17 mouse cellular contexts compared by ENCODE assay signal in genomic region chr10:95694559-95695251, GRCm38 (mm10). TPM values are rescaled to one million over a fixed set of nuclear protein-coding genes. Genes with fewer than 3 reads are reported as not detected.
DNase-seq lines count a peak whose midpoint lies in the region; ATAC-seq and TF ChIP-seq lines count a peak whose summit lies in the region.
"Had no signal": no experiment of that assay in that cellular context is flagged by ENCODE, and none has a peak within 500 bp of the region (broad histone marks: within the 10 kb centered on the region; RNA-seq: fewer than 3 reads in every experiment).

No protein-coding gene starts in this region.

- H3K27ac ChIP-seq in embryonic facial prominence, embryonic 11.5 days (replicated peaks; ENCODE audit: low read depth, low read length), result no peak overlapping the region
- H3K27ac ChIP-seq in embryonic facial prominence, embryonic 10.5 days (replicated peaks), result no peak overlapping the region
- peak overlapping the region; percentile 9 for H3K27ac ChIP-seq in kidney, embryonic 15.5 days
- H3K27ac ChIP-seq in limb, embryonic 14.5 days (replicated peaks; ENCODE audit: low read depth, low read length), result no peak overlapping the region
- peak overlapping the region; percentile 68 for H3K27ac ChIP-seq in neural tube, embryonic 13.5 days (replicated peaks)
- H3K27ac ChIP-seq in lung, postnatal 0 days (ENCODE audit: low read length), result no peak overlapping the region
- H3K27ac ChIP-seq: heart, embryonic 13.5 days; limb, embryonic 15.5 days had no signal

- TF ChIP-seq CTCF in lung, postnatal 0 days (IDR thresholded peaks at IDR 0.05), result no peak

- no peaks in the 10 kb centered on the region for H3K4me1 ChIP-seq in embryonic facial prominence, embryonic 11.5 days (ENCODE audit: control insufficient read depth, insufficient read depth, low read length)
- H3K4me1 ChIP-seq in embryonic facial prominence, embryonic 10.5 days, result peaks cover 20% of the 10 kb centered on the region
- peaks cover 10% of the 10 kb centered on the region; the same call in 1 of the 2 replicates for H3K4me1 ChIP-seq in kidney, embryonic 15.5 days
- H3K4me1 ChIP-seq in limb, embryonic 14.5 days (ENCODE audit: control insufficient read depth, insufficient read depth, low read length), result peaks cover 4% of the 10 kb centered on the region
- peaks cover 8% of the 10 kb centered on the region for H3K4me1 ChIP-seq in neural tube, embryonic 13.5 days (replicated peaks)
- H3K4me1 ChIP-seq in lung, postnatal 0 days (ENCODE audit: insufficient read depth, low read depth, low read length), result no peaks in the 10 kb centered on the region

- TF ChIP-seq EP300 in lung, postnatal 0 days (IDR thresholded peaks at IDR 0.05), result no peak

- no peaks in the 10 kb centered on the region for H3K9me3 ChIP-seq in embryonic facial prominence, embryonic 11.5 days (replicated peaks; ENCODE audit: control insufficient read depth, low read length)
- H3K9me3 ChIP-seq in embryonic facial prominence, embryonic 10.5 days, result no peaks in the 10 kb centered on the region
- no peaks in the 10 kb centered on the region for H3K9me3 ChIP-seq in kidney, embryonic 15.5 days (replicated peaks)
- H3K9me3 ChIP-seq in limb, embryonic 14.5 days (ENCODE audit: control insufficient read depth, low read length), result no peaks in the 10 kb centered on the region
- H3K9me3 ChIP-seq in neural tube, embryonic 13.5 days, result no peaks in the 10 kb centered on the region
- no peaks in the 10 kb centered on the region for H3K9me3 ChIP-seq in lung, postnatal 0 days (ENCODE audit: low read length)
- H3K9me3 ChIP-seq: heart, embryonic 13.5 days; limb, embryonic 15.5 days had no signal

- 0 out of 2 replicates have a peak, but pooled peaks have one; percentile 39 for ATAC-seq in embryonic facial prominence, embryonic 11.5 days (replicated peaks; ENCODE audit: insufficient number of reproducible peaks, low FRiP score, low TSS enrichment, low read depth)
- ATAC-seq in kidney, embryonic 15.5 days (replicated peaks; ENCODE audit: low FRiP score), result peak; percentile 57; the same call in 1 of the 2 replicates
- ATAC-seq in limb, embryonic 14.5 days (ENCODE audit: low FRiP score, low read depth), result 0 out of 2 replicates have a peak, but pooled peaks have one; percentile 47
- ATAC-seq in neural tube, embryonic 13.5 days (ENCODE audit: low read depth), result peak; percentile 70
- no peak for ATAC-seq in activated CD4-positive, CD25-positive, alpha-beta regulatory T cell, adult 4 months
- no peak for ATAC-seq in lung, postnatal 0 days

- no peaks in the 10 kb centered on the region for H3K36me3 ChIP-seq in embryonic facial prominence, embryonic 11.5 days (replicated peaks; ENCODE audit: control insufficient read depth, insufficient read depth, low read depth, low read length)
- no peaks in the 10 kb centered on the region for H3K36me3 ChIP-seq in embryonic facial prominence, embryonic 10.5 days (replicated peaks)
- no peaks in the 10 kb centered on the region for H3K36me3 ChIP-seq in kidney, embryonic 15.5 days
- no peaks in the 10 kb centered on the region for H3K36me3 ChIP-seq in limb, embryonic 14.5 days (ENCODE audit: control insufficient read depth, insufficient read depth, low read length)
- no peaks in the 10 kb centered on the region for H3K36me3 ChIP-seq in neural tube, embryonic 13.5 days
- no peaks in the 10 kb centered on the region for H3K36me3 ChIP-seq in lung, postnatal 0 days (ENCODE audit: insufficient read depth, low read length)
- H3K36me3 ChIP-seq: heart, embryonic 13.5 days; limb, embryonic 15.5 days had no signal

- no peak overlapping the region for H3K4me3 ChIP-seq in embryonic facial prominence, embryonic 11.5 days (ENCODE audit: low read depth, low read length)
- no peak overlapping the region for H3K4me3 ChIP-seq in embryonic facial prominence, embryonic 10.5 days
- H3K4me3 ChIP-seq in kidney, embryonic 15.5 days (replicated peaks), result no peak overlapping the region
- no peak overlapping the region for H3K4me3 ChIP-seq in limb, embryonic 14.5 days (replicated peaks; ENCODE audit: low read length)
- no peak overlapping the region for H3K4me3 ChIP-seq in neural tube, embryonic 13.5 days
- no peak overlapping the region for H3K4me3 ChIP-seq in lung, postnatal 0 days (ENCODE audit: low read depth, low read length)
- H3K4me3 ChIP-seq: heart, embryonic 13.5 days; limb, embryonic 15.5 days had no signal

- H3K4me2 ChIP-seq in embryonic facial prominence, embryonic 11.5 days (ENCODE audit: low read depth, low read length), result no peak overlapping the region
- no peak overlapping the region for H3K4me2 ChIP-seq in kidney, embryonic 15.5 days
- H3K4me2 ChIP-seq in limb, embryonic 14.5 days (replicated peaks; ENCODE audit: low read depth, low read length, severe bottlenecking), result no peak overlapping the region
- H3K4me2 ChIP-seq in neural tube, embryonic 13.5 days, result peak overlapping the region; percentile 11
- no peak overlapping the region for H3K4me2 ChIP-seq in lung, postnatal 0 days (replicated peaks; ENCODE audit: low read depth, low read length)
- H3K4me2 ChIP-seq: heart, embryonic 13.5 days; limb, embryonic 15.5 days had no signal

- no peak for DNase-seq in embryonic facial prominence, embryonic 11.5 days (ENCODE audit: low spot score)
- no peak for DNase-seq in embryonic facial prominence, embryonic 10.5 days (ENCODE audit: low spot score)
- DNase-seq in kidney, postnatal 25 days, result no peak
- DNase-seq in limb, embryonic 14.5 days (ENCODE audit: low spot score), result no peak
- DNase-seq in lung, postnatal 0 days (ENCODE audit: low spot score), result no peak
- DNase-seq: cerebellum, adult 8-10 months; lung, adult 2 months; right cerebral cortex, adult 18-20 months; spleen, adult 18-20 months; thymus, postnatal 25 days had no signal

- no peak overlapping the region for H3K9ac ChIP-seq in embryonic facial prominence, embryonic 11.5 days (replicated peaks; ENCODE audit: low read length)
- H3K9ac ChIP-seq in kidney, embryonic 15.5 days, result no peak overlapping the region
- no peak overlapping the region for H3K9ac ChIP-seq in limb, embryonic 14.5 days (ENCODE audit: low read depth, low read length, severe bottlenecking)
- no peak overlapping the region for H3K9ac ChIP-seq in neural tube, embryonic 13.5 days
- no peak overlapping the region for H3K9ac ChIP-seq in lung, postnatal 0 days (replicated peaks; ENCODE audit: low read depth)
- H3K9ac ChIP-seq: heart, embryonic 13.5 days; limb, embryonic 15.5 days had no signal

- no peaks in the 10 kb centered on the region for H3K27me3 ChIP-seq in embryonic facial prominence, embryonic 11.5 days (ENCODE audit: control insufficient read depth, insufficient read depth, low read length)
- no peaks in the 10 kb centered on the region for H3K27me3 ChIP-seq in embryonic facial prominence, embryonic 10.5 days (replicated peaks; ENCODE audit: low read depth, poor library complexity, severe bottlenecking)
- H3K27me3 ChIP-seq in kidney, embryonic 15.5 days, result no peaks in the 10 kb centered on the region
- no peaks in the 10 kb centered on the region for H3K27me3 ChIP-seq in limb, embryonic 14.5 days (ENCODE audit: control insufficient read depth, insufficient read depth, low read length)
- H3K27me3 ChIP-seq in neural tube, embryonic 13.5 days, result no peaks in the 10 kb centered on the region
- H3K27me3 ChIP-seq in lung, postnatal 0 days (replicated peaks; ENCODE audit: insufficient read depth, low read length), result no peaks in the 10 kb centered on the region
- H3K27me3 ChIP-seq: CH12.LX; heart, embryonic 13.5 days; limb, embryonic 15.5 days had no signal

- 66% methylated on average over 12 of the region's 12 CpGs for WGBS in embryonic facial prominence, embryonic 11.5 days
- 71% methylated on average over 12 of the region's 12 CpGs for WGBS in embryonic facial prominence, embryonic 10.5 days
- WGBS in kidney, embryonic 15.5 days, result 64% methylated on average over 12 of the region's 12 CpGs
- WGBS in limb, embryonic 14.5 days, result 41% methylated on average over 12 of the region's 12 CpGs
- 49% methylated on average over 12 of the region's 12 CpGs for WGBS in neural tube, embryonic 13.5 days
- 75% methylated on average over 12 of the region's 12 CpGs for WGBS in lung, postnatal 0 days

- TF ChIP-seq POLR2A in limb, embryonic 14.5 days (IDR thresholded peaks at IDR 0.05; ENCODE audit: borderline replicate concordance, extremely low read depth, insufficient read depth, insufficient read length), result no peak

RNA-seq across cellular contexts. Expression of gene Anapc15-ps, which starts 21.5 kb away (rescaled TPM):
- polyA plus RNA-seq in embryonic facial prominence, embryonic 11.5 days (2014; fragmentation: Nextera tagmentation; extraction: Ambion mirVana), result not detected in 2 replicates
- polyA plus RNA-seq in embryonic facial prominence, embryonic 10.5 days (2016; fragmentation: Nextera tagmentation; extraction: Ambion mirVana), result not detected in 2 replicates
- 0.47 TPM in 1 of 2 replicates, not detected in the other for polyA plus RNA-seq in kidney, embryonic 15.5 days (2015; fragmentation: Nextera tagmentation; extraction: Ambion mirVana)
- polyA plus RNA-seq in limb, embryonic 14.5 days (2012; rRNA removed), result 0.31 TPM in 1 of 2 replicates, not detected in the other
- polyA plus RNA-seq in limb, embryonic 14.5 days (2014; fragmentation: Nextera tagmentation; extraction: Ambion mirVana), result not detected in 2 replicates
- polyA plus RNA-seq in neural tube, embryonic 13.5 days (2015; fragmentation: Nextera tagmentation; extraction: Ambion mirVana), result not detected in 2 replicates
- polyA plus RNA-seq in activated CD4-positive, CD25-positive, alpha-beta regulatory T cell, adult 4 months (2017; shearing (Covaris generic)), result not detected
- not detected in 2 replicates for polyA plus RNA-seq in lung, postnatal 0 days (2015; fragmentation: Nextera tagmentation; extraction: Ambion mirVana)
- polyA plus RNA-seq: heart, embryonic 13.5 days; limb, embryonic 15.5 days; lung, adult 2 months; stomach, embryonic 16.5 days had no signal

Comparison
In these comparisons a context has a peak if more than half of its experiments do, and no peak if none do; other contexts are left out.
1. ATAC-seq: peak in embryonic facial prominence, embryonic 11.5 days (single experiment), kidney, embryonic 15.5 days (single experiment), limb, embryonic 14.5 days (single experiment) and neural tube, embryonic 13.5 days (single experiment); none in activated CD4-positive, CD25-positive, alpha-beta regulatory T cell, adult 4 months (single experiment) and lung, postnatal 0 days (single experiment).
2. H3K27ac ChIP-seq: peak in kidney, embryonic 15.5 days (single experiment) and neural tube, embryonic 13.5 days (single experiment); none in embryonic facial prominence, embryonic 11.5 days (single experiment), embryonic facial prominence, embryonic 10.5 days (single experiment), limb, embryonic 14.5 days (single experiment) and lung, postnatal 0 days (single experiment).